Mouse (Mus musculus) inflammation-experienced regulatory T-cells (primary cell): ENCODE results near the gene Gm3043. TPM values are rescaled to one million over a fixed set of nuclear protein-coding genes. Genes with fewer than 3 reads are reported as not detected.

Source experiments
- polyA plus RNA-seq, 2 experiments: library from polyadenylated mRNA; unstranded; fragments of 100-300 nt; shearing (Covaris generic); gene quantifications; one replicate each; pipeline ENCODE4 v1.2.1; 2017

The Gm3043 gene
- not detected for polyA plus RNA-seq

DNA sequence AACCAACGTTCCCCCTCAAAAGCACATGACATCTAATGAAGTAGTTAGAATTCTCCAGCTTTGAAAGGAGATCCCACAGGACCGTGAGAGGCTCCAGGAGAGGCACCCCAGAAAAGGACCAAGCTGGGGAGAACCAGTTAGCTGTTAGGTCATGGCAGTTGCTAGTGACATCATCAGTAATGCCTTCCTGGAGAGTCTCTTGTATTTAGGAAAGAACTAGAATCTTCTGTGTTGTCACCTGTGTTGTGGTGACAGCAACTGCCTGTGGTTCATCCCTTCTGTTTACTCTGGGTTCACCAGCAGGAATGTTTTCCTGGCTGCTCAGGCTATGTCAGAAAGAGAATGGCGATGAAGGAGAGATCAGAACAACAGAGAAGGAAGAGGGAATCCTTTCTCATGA is at the start of gene Gm3043:
Gene Gm3043 (plus strand): TSS at position 301 of the 400 bp plus-strand sequence.

DNA sequence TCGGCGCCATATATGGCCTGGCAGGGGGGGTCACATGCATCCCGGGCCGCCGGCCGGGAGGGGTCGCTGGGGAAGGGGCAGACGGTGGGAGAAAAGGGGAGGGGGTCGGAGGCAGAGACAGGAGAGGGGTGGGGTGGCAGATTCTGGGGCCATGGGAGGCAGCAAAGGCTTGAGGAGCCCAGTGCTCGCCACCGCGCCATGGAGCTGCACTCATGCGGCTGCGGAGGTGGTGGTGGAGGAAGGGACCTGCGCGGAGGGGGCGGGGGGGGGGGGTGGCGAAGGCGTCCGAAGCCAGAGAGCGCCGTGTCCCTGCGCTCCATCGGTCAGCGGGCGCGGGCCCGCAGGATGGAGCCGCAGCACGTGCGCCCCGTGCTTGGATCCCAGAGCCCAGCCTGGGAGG is 36.9 kb upstream of the Gm3043 start, which contains the start of gene Gm3020:
Gene Gm3020 (plus strand): TSS at position 301 of the 400 bp plus-strand sequence.

Other genes starting within 250 kb of the Gm3043 start
- gene Gm10408, start 239.4 kb upstream of the Gm3043 start, polyA plus RNA-seq: under 1 TPM; 0.24 to 0.38 TPM
- not detected for gene Gm3012, start 54.3 kb upstream of the Gm3043 start, polyA plus RNA-seq
- gene Gm3020, start 36.8 kb upstream of the Gm3043 start, polyA plus RNA-seq: 10 to 100 TPM in 1 of 2 experiments, 1 to 10 TPM in 1; 3.1 to 14.2 TPM
- gene Gm3002, start 121.3 kb downstream of the Gm3043 start, polyA plus RNA-seq: under 1 TPM; 0.31 to 0.82 TPM
- 1 to 10 TPM in 1 of 2 experiments, not detected in 1; 1.4 TPM for gene Gm3033, start 157.5 kb downstream of the Gm3043 start, polyA plus RNA-seq
- gene Gm2916, start 195.4 kb downstream of the Gm3043 start, polyA plus RNA-seq: not detected
- gene Gm3029, start 243.0 kb downstream of the Gm3043 start, polyA plus RNA-seq: not detected